Mouse (Mus musculus): ENCODE data around the gene Ophn1. TPM values are rescaled to one million over a fixed set of nuclear protein-coding genes. Genes with fewer than 3 reads are reported as not detected.

Ophn1 gene
- polyA plus RNA-seq, 1 experiment from 2014 or later = 10.9 TPM

- no peak for DNase-seq (ENCODE audit: low spot score)
- Histone ChIP-seq H3K27ac (no peak overlapping the region), H3K4me2 (ENCODE audit: low read length) (no peak overlapping the region), H3K27me3 (ENCODE audit: insufficient read depth, low read length) (no peaks in the 10 kb centered on the region), H3K9me3 (replicated peaks; ENCODE audit: low read length) (no peaks in the 10 kb centered on the region), H3K4me1 (replicated peaks; ENCODE audit: insufficient read depth, low read length) (no peaks in the 10 kb centered on the region), H3K4me3 (replicated peaks; ENCODE audit: low read depth, low read length) (no peak overlapping the region), H3K36me3 (ENCODE audit: insufficient read depth, low read length) (no peaks in the 10 kb centered on the region), H3K9ac (ENCODE audit: low read depth, low read length) (no peak overlapping the region)
- no peak for ATAC-seq (replicated peaks; ENCODE audit: low FRiP score, low read depth)
- WGBS = 88% methylated on average over 6 of the region's 6 CpGs
- no peak for TF ChIP-seq CTCF (IDR thresholded peaks at IDR 0.05; ENCODE audit: low read depth)
Observed at GRCm38 (mm10) chrX:98850869-98851268, 40.0 kb downstream of the Ophn1 start.

GRCm38 (mm10) chrX:98841606-98842005 lies 49.2 kb downstream of the Ophn1 start:
- Histone ChIP-seq H3K9ac (ENCODE audit: low read depth, low read length) (no peak overlapping the region), H3K4me1 (replicated peaks; ENCODE audit: insufficient read depth, low read length) (no peaks in the 10 kb centered on the region), H3K36me3 (ENCODE audit: insufficient read depth, low read length) (no peaks in the 10 kb centered on the region), H3K4me2 (ENCODE audit: low read length) (no peak overlapping the region), H3K4me3 (replicated peaks; ENCODE audit: low read depth, low read length) (no peak overlapping the region), H3K27ac (no peak overlapping the region), H3K27me3 (ENCODE audit: insufficient read depth, low read length) (no peaks in the 10 kb centered on the region), H3K9me3 (replicated peaks; ENCODE audit: low read length) (no peaks in the 10 kb centered on the region)
- DNase-seq (ENCODE audit: low spot score) = no peak
- ATAC-seq (replicated peaks; ENCODE audit: low FRiP score, low read depth) = no peak
- WGBS = 53% methylated on average over 2 of the region's 2 CpGs
- no peak for TF ChIP-seq CTCF (IDR thresholded peaks at IDR 0.05; ENCODE audit: low read depth)

GRCm38 (mm10) chrX:98835989-98836388 lies 54.8 kb downstream of the Ophn1 start:
- no peaks in the 10 kb centered on the region for H3K27me3 ChIP-seq (ENCODE audit: insufficient read depth, low read length)
- no peak overlapping the region for H3K27ac ChIP-seq
- no peaks in the 10 kb centered on the region for H3K4me1 ChIP-seq (replicated peaks; ENCODE audit: insufficient read depth, low read length)
- no peak overlapping the region for H3K9ac ChIP-seq (ENCODE audit: low read depth, low read length)
- no peaks in the 10 kb centered on the region for H3K9me3 ChIP-seq (replicated peaks; ENCODE audit: low read length)
- no peak overlapping the region for H3K4me3 ChIP-seq (replicated peaks; ENCODE audit: low read depth, low read length)
- H3K4me2 ChIP-seq (ENCODE audit: low read length) = no peak overlapping the region
- 88% methylated on average over 1 of the region's 1 CpGs for WGBS
- ATAC-seq (replicated peaks; ENCODE audit: low FRiP score, low read depth) (no peak), DNase-seq (ENCODE audit: low spot score) (peak; percentile 5)
- H3K36me3 ChIP-seq (ENCODE audit: insufficient read depth, low read length) = no peaks in the 10 kb centered on the region
- no peak for TF ChIP-seq CTCF (IDR thresholded peaks at IDR 0.05; ENCODE audit: low read depth)

- H3K9me3 ChIP-seq (replicated peaks; ENCODE audit: low read length) = no peaks in the 10 kb centered on the region
- ATAC-seq (replicated peaks; ENCODE audit: low FRiP score, low read depth) = no peak
- TF ChIP-seq CTCF (IDR thresholded peaks at IDR 0.05; ENCODE audit: low read depth) = no peak
Observed at GRCm38 (mm10) chrX:98803813-98804212, 87.0 kb downstream of the Ophn1 start.

GRCm38 (mm10) chrX:98774247-98774950 lies 116.4 kb downstream of the Ophn1 start:
- Histone ChIP-seq H3K9ac (ENCODE audit: low read depth, low read length) (no peak overlapping the region), H3K9me3 (replicated peaks; ENCODE audit: low read length) (no peaks in the 10 kb centered on the region), H3K4me1 (replicated peaks; ENCODE audit: insufficient read depth, low read length) (no peaks in the 10 kb centered on the region), H3K36me3 (ENCODE audit: insufficient read depth, low read length) (no peaks in the 10 kb centered on the region), H3K4me3 (replicated peaks; ENCODE audit: low read depth, low read length) (no peak overlapping the region), H3K27ac (no peak overlapping the region), H3K4me2 (ENCODE audit: low read length) (no peak overlapping the region), H3K27me3 (ENCODE audit: insufficient read depth, low read length) (no peaks in the 10 kb centered on the region)
- ATAC-seq (replicated peaks; ENCODE audit: low FRiP score, low read depth) (no peak), DNase-seq (ENCODE audit: low spot score) (no peak)
- 82% methylated on average over 4 of the region's 4 CpGs for WGBS
- no peak for TF ChIP-seq CTCF (IDR thresholded peaks at IDR 0.05; ENCODE audit: low read depth)

More at GRCm38 (mm10) chrX:98803813-98804212, 87.0 kb downstream of the Ophn1 start:
- H3K4me1 ChIP-seq (replicated peaks; ENCODE audit: insufficient read depth, low read length) = no peaks in the 10 kb centered on the region
- DNase-seq (ENCODE audit: low spot score) = no peak
- H3K9ac ChIP-seq (ENCODE audit: low read depth, low read length) = no peak overlapping the region
- H3K4me3 ChIP-seq (replicated peaks; ENCODE audit: low read depth, low read length) = no peak overlapping the region
- H3K4me2 ChIP-seq (ENCODE audit: low read length) = no peak overlapping the region
- no peak overlapping the region for H3K27ac ChIP-seq
- H3K36me3 ChIP-seq (ENCODE audit: insufficient read depth, low read length) = no peaks in the 10 kb centered on the region
- H3K27me3 ChIP-seq (ENCODE audit: insufficient read depth, low read length) = no peaks in the 10 kb centered on the region

- Histone ChIP-seq H3K36me3 (ENCODE audit: insufficient read depth, low read length) (no peaks in the 10 kb centered on the region), H3K9me3 (replicated peaks; ENCODE audit: low read length) (no peaks in the 10 kb centered on the region), H3K27me3 (ENCODE audit: insufficient read depth, low read length) (no peaks in the 10 kb centered on the region), H3K4me1 (replicated peaks; ENCODE audit: insufficient read depth, low read length) (no peaks in the 10 kb centered on the region), H3K27ac (no peak overlapping the region), H3K4me2 (ENCODE audit: low read length) (no peak overlapping the region), H3K4me3 (replicated peaks; ENCODE audit: low read depth, low read length) (no peak overlapping the region), H3K9ac (ENCODE audit: low read depth, low read length) (no peak overlapping the region)
- WGBS = 52% methylated on average over 2 of the region's 2 CpGs
- TF ChIP-seq CTCF (IDR thresholded peaks at IDR 0.05; ENCODE audit: low read depth) = no peak
- DNase-seq (ENCODE audit: low spot score) = no peak
- ATAC-seq (replicated peaks; ENCODE audit: low FRiP score, low read depth) = no peak
Observed at GRCm38 (mm10) chrX:98755089-98755488, 135.7 kb downstream of the Ophn1 start.

Measured in kidney, postnatal 0 days (tissue).